Mouse (Mus musculus) MEL (cell line): ENCODE measurements around the gene Atxn2l. TPM values are rescaled to one million over a fixed set of nuclear protein-coding genes. Genes with fewer than 3 reads are reported as not detected.

Experiments used
- DNase-seq: peaks from one replicate; pipeline ENCODE4 v3.0.0; 2011; ENCODE audit warnings: low read depth, low spot score
- H3K27ac ChIP-seq: 2 replicates; pipeline ENCODE4 v1.5.1; 2012; ENCODE audit warnings: low read depth, mild to moderate bottlenecking, control low read depth, low read length, moderate library complexity; ENCODE audit not compliant: control insufficient read depth
- H3K27me3 ChIP-seq, 2 experiments: fragments of 150-350 bp in 1 of 2; sonication (generic) in 1 of 2; 2 replicates each; pipeline ENCODE4 v1.6.1; 2012; ENCODE audit warnings: low read length in 2 of 2, mild to moderate bottlenecking in 2 of 2, improper control_type of control experiment in 1 of 2, moderate library complexity in 1 of 2; ENCODE audit not compliant: insufficient read depth in 2 of 2, control insufficient read depth in 1 of 2
- H3K36me3 ChIP-seq, 2 experiments: 2 replicates each; pipeline ENCODE4 v1.6.1; 2012 to 2014; ENCODE audit warnings: low read length in 2 of 2, improper control_type of control experiment in 1 of 2, inconsistent platforms in 1 of 2, mild to moderate bottlenecking in 1 of 2; ENCODE audit not compliant: insufficient read depth in 2 of 2, control insufficient read depth in 1 of 2
- H3K4me1 ChIP-seq, 2 experiments: fragments of 150-350 bp in 1 of 2; sonication (generic) in 1 of 2; 2 replicates each; pipeline ENCODE4 v1.6.1; 2012; ENCODE audit warnings: low read length in 2 of 2, improper control_type of control experiment in 1 of 2, mild to moderate bottlenecking in 1 of 2; ENCODE audit not compliant: insufficient read depth in 2 of 2, control insufficient read depth in 1 of 2
- H3K4me3 ChIP-seq, 2 experiments: fragments of 150-350 bp in 1 of 2; sonication (generic) in 1 of 2; 2 replicates each; pipeline ENCODE4 v1.5.1; 2012; ENCODE audit warnings: low read depth in 2 of 2, low read length in 2 of 2, mild to moderate bottlenecking in 2 of 2, moderate library complexity in 2 of 2, control low read depth in 1 of 2, improper control_type of control experiment in 1 of 2; ENCODE audit not compliant: control insufficient read depth in 1 of 2, insufficient read depth in 1 of 2
- H3K79me2 ChIP-seq: 2 replicates; pipeline ENCODE4 v1.6.1; 2012; ENCODE audit warnings: mild to moderate bottlenecking, low read length, moderate library complexity; ENCODE audit not compliant: control insufficient read depth, poor library complexity, insufficient read depth
- H3K9ac ChIP-seq: 2 replicates; pipeline ENCODE4 v1.6.1; 2012; ENCODE audit warnings: low read depth, mild to moderate bottlenecking, control low read depth, low read length, moderate library complexity; ENCODE audit not compliant: control insufficient read depth, poor library complexity, severe bottlenecking
- H3K9me3 ChIP-seq: fragments of 150-350 bp; sonication (generic); replicated peaks from 2 replicates; pipeline ENCODE4 v1.6.1; 2012; ENCODE audit warnings: mild to moderate bottlenecking, low read length, improper control_type of control experiment, moderate library complexity; ENCODE audit not compliant: insufficient read depth
- CHD1 ChIP-seq: IDR thresholded peaks from 2 replicates; pipeline ENCODE4 v1.6.1; 2012; ENCODE audit warnings: low read depth, mild to moderate bottlenecking, inconsistent platforms, low read length, improper control_type of control experiment
- CTCF ChIP-seq, 3 experiments: IDR thresholded peaks in 2 of 3; conservative IDR thresholded peaks in 1 of 3; 2 replicates each; pipeline ENCODE4 v1.5.1; 2011 to 2012; ENCODE audit warnings: low read length in 3 of 3, low read depth in 2 of 3, mild to moderate bottlenecking in 2 of 3, improper control_type of control experiment in 1 of 3, inconsistent platforms in 1 of 3, mixed read lengths in 1 of 3, moderate library complexity in 1 of 3; ENCODE audit not compliant: control insufficient read depth in 1 of 3, insufficient read depth in 1 of 3, poor library complexity in 1 of 3, severe bottlenecking in 1 of 3
- E2F4 ChIP-seq: IDR thresholded peaks from 2 replicates; pipeline ENCODE4 v1.6.1; 2011; ENCODE audit warnings: low read depth, low read length, improper control_type of control experiment, borderline replicate concordance
- ETS1 ChIP-seq: IDR thresholded peaks from 2 replicates; pipeline ENCODE4 v1.6.1; 2012; ENCODE audit warnings: low read depth, mild to moderate bottlenecking, inconsistent platforms, low read length, improper control_type of control experiment, moderate library complexity
- GABPA ChIP-seq: IDR thresholded peaks from 2 replicates; pipeline ENCODE4 v1.6.1; 2012; ENCODE audit warnings: low read depth, mild to moderate bottlenecking, inconsistent platforms, low read length, improper control_type of control experiment, moderate library complexity
- HCFC1 ChIP-seq: IDR thresholded peaks from 2 replicates; pipeline ENCODE4 v1.6.1; 2012; ENCODE audit warnings: low read depth, mild to moderate bottlenecking, inconsistent platforms, low read length, improper control_type of control experiment, moderate library complexity
- JUND ChIP-seq: IDR thresholded peaks from 2 replicates; pipeline ENCODE4 v1.6.1; 2011; ENCODE audit warnings: low read depth, mild to moderate bottlenecking, improper control_type of control experiment, low read length
- MAX ChIP-seq: IDR thresholded peaks from 2 replicates; pipeline ENCODE4 v1.6.1; 2011; ENCODE audit warnings: low read length, improper control_type of control experiment
- MAZ ChIP-seq: IDR thresholded peaks from 2 replicates; pipeline ENCODE4 v1.6.1; 2012; ENCODE audit warnings: low read depth, mild to moderate bottlenecking, inconsistent platforms, low read length, improper control_type of control experiment
- MXI1 ChIP-seq: IDR thresholded peaks from 2 replicates; pipeline ENCODE4 v1.6.1; 2011; ENCODE audit warnings: mild to moderate bottlenecking, low read depth, low read length, improper control_type of control experiment
- NELFE ChIP-seq: IDR thresholded peaks from 2 replicates; pipeline ENCODE4 v1.6.1; 2011; ENCODE audit warnings: low read depth, low read length, improper control_type of control experiment
- POLR2A ChIP-seq, 2 experiments: IDR thresholded peaks; 2 replicates each; pipeline ENCODE4 v1.6.1; 2011 to 2012; ENCODE audit warnings: low read length in 2 of 2, mild to moderate bottlenecking in 2 of 2, control low read depth in 1 of 2, improper control_type of control experiment in 1 of 2, low read depth in 1 of 2, moderate library complexity in 1 of 2; ENCODE audit not compliant: control insufficient read depth in 1 of 2, insufficient read depth in 1 of 2, poor library complexity in 1 of 2
- POLR2AphosphoS2 ChIP-seq: IDR thresholded peaks from 2 replicates; pipeline ENCODE4 v1.6.1; 2011; ENCODE audit warnings: low read length, improper control_type of control experiment
- RAD21 ChIP-seq: IDR thresholded peaks from 2 replicates; pipeline ENCODE4 v1.6.1; 2011; ENCODE audit warnings: mild to moderate bottlenecking, low read depth, low read length, improper control_type of control experiment
- SIN3A ChIP-seq: IDR thresholded peaks from 2 replicates; pipeline ENCODE4 v1.6.1; 2012; ENCODE audit warnings: low read length, improper control_type of control experiment, inconsistent platforms
- SMC3 ChIP-seq: IDR thresholded peaks from 2 replicates; pipeline ENCODE4 v1.6.1; 2011; ENCODE audit warnings: low read depth, low read length, improper control_type of control experiment
- TBP ChIP-seq: IDR thresholded peaks from 2 replicates; pipeline ENCODE4 v1.8.0; 2011; ENCODE audit warnings: low read depth, low read length, improper control_type of control experiment
- TCF12 ChIP-seq: IDR thresholded peaks from 2 replicates; pipeline ENCODE4 v1.6.1; 2014; ENCODE audit warnings: low read depth, mild to moderate bottlenecking, inconsistent platforms, low read length, improper control_type of control experiment, moderate library complexity
- USF1 ChIP-seq: IDR thresholded peaks from 2 replicates; pipeline ENCODE4 v1.6.1; 2014; ENCODE audit warnings: low read depth, mild to moderate bottlenecking, inconsistent platforms, low read length, improper control_type of control experiment, moderate library complexity
- USF2 ChIP-seq, 2 experiments: IDR thresholded peaks; 2 replicates each; pipeline ENCODE4 v1.6.1; 2011 to 2012; ENCODE audit warnings: improper control_type of control experiment in 2 of 2, low read length in 2 of 2, borderline replicate concordance in 1 of 2, inconsistent platforms in 1 of 2, low read depth in 1 of 2, mild to moderate bottlenecking in 1 of 2; ENCODE audit not compliant: insufficient read depth in 1 of 2
- ZKSCAN1 ChIP-seq: IDR thresholded peaks from 2 replicates; pipeline ENCODE4 v1.6.1; 2012; ENCODE audit warnings: low read depth, mild to moderate bottlenecking, inconsistent platforms, low read length, improper control_type of control experiment, moderate library complexity
- ZMIZ1 ChIP-seq: IDR thresholded peaks from 2 replicates; pipeline ENCODE4 v1.6.1; 2012; ENCODE audit warnings: low read depth, mild to moderate bottlenecking, inconsistent platforms, low read length, improper control_type of control experiment, moderate library complexity
- polyA plus RNA-seq, 2 experiments: library from polyadenylated mRNA; stranded (reverse) in 1 of 2; unstranded in 1 of 2; fragments of >175 nt in 1 of 2; fragments of >200 nt in 1 of 2; gene quantifications; 2 replicates each; pipeline versions ENCODE4 v1.2.1 to v1.2.4; 2012; ENCODE audit warnings: low replicate concordance in 2 of 2, low read depth in 1 of 2; ENCODE audit not compliant: insufficient read length in 2 of 2, insufficient read depth in 1 of 2, missing spikeins in 1 of 2
- total RNA-seq: library from RNA; depleted of rRNA; stranded (reverse); fragments of 300-350 nt; gene quantifications from 2 replicates; pipeline ENCODE4 v1.2.3, GENCODE M21; 2012

The Atxn2l gene
- total and polyA plus RNA-seq, 3 experiments = 40.8 to 821 (median 218) TPM

DNA sequence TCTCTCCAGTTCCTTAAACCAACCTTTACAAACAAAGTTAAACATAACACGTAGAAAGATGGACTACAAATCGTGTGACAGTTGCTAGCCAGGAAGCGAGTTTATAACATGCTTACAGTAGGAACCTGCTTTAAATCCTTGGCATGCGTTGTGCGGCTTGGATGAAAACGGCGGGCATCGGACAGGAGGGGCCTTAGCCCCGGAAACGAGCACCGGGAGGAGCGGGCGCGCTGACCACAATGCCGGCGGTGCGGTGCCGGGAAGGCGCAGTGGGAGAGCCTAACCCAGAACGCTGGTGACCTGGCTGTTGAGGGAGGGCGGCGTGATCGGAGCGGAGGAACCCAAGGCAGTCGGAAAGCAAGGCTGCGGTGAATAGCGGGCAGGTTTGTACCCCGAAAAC is 32.5 kb upstream of the Atxn2l start:
- Histone ChIP-seq H3K27ac (peak overlapping the region; percentile 5), H3K36me3 (peaks cover 0 to 9% of the 10 kb centered on the region in 2 experiments; a peak in 1 of 4 replicates), H3K27me3 (no peaks in the 10 kb centered on the region), H3K4me1 (peaks cover 0 to 8% of the 10 kb centered on the region in 2 experiments; a peak in 2 of 4 replicates), H3K9ac (peak overlapping the region; percentile 85), H3K79me2 (no peaks in the 10 kb centered on the region; the same call in 1 of the 2 replicates), H3K9me3 (no peaks in the 10 kb centered on the region), H3K4me3 (peak overlapping the region; percentile 70 to 73)
- DNase-seq = peak; percentile 65
- TF ChIP-seq HCFC1 = peak; percentile 32; the same call in 1 of the 2 replicates
- TF ChIP-seq POLR2A (IDR thresholded peaks at IDR 0.05; ENCODE audit: control insufficient read depth in 1 of 2, insufficient read depth in 1 of 2, low read depth in 1 of 2, low read length in 2 of 2, poor library complexity in 1 of 2) = peak; percentile 48 to 55; a peak in 2 of 4 replicates
- TF ChIP-seq CTCF (IDR thresholded peaks at IDR 0.05 in 2 of 3, conservative IDR thresholded peaks at IDR 0.05 in 1 of 3; ENCODE audit: control insufficient read depth in 1 of 3, insufficient read depth in 1 of 3, low read depth in 2 of 3, low read length in 3 of 3, poor library complexity in 1 of 3, severe bottlenecking in 1 of 3) = no peak
- no peak for TF ChIP-seq USF1
- no peak for TF ChIP-seq POLR2AphosphoS2
- TF ChIP-seq USF2 (IDR thresholded peaks at IDR 0.05; ENCODE audit: borderline replicate concordance in 1 of 2, insufficient read depth in 1 of 2, low read depth in 1 of 2, low read length in 2 of 2) = no peak
- 0 out of 2 replicates have a peak, but pooled peaks have one; percentile 25 for TF ChIP-seq TBP
- TF ChIP-seq RAD21 = no peak
- 0 out of 2 replicates have a peak, but pooled peaks have one; percentile 16 for TF ChIP-seq ETS1
- 0 out of 2 replicates have a peak, but pooled peaks have one; percentile 1 for TF ChIP-seq CHD1
- TF ChIP-seq E2F4 = no peak
- peak; percentile 12; the same call in 1 of the 2 replicates for TF ChIP-seq SMC3
- no peak for TF ChIP-seq ZMIZ1
- no peak for TF ChIP-seq ZKSCAN1
- no peak for TF ChIP-seq GABPA
- peak; percentile 34; the same call in 1 of the 2 replicates for TF ChIP-seq MAX
- TF ChIP-seq TCF12 = 0 out of 2 replicates have a peak, but pooled peaks have one; percentile 19
- TF ChIP-seq MXI1 = peak; percentile 30; the same call in 1 of the 2 replicates
- peak; percentile 48 for TF ChIP-seq SIN3A
- TF ChIP-seq NELFE = peak; percentile 65

DNA sequence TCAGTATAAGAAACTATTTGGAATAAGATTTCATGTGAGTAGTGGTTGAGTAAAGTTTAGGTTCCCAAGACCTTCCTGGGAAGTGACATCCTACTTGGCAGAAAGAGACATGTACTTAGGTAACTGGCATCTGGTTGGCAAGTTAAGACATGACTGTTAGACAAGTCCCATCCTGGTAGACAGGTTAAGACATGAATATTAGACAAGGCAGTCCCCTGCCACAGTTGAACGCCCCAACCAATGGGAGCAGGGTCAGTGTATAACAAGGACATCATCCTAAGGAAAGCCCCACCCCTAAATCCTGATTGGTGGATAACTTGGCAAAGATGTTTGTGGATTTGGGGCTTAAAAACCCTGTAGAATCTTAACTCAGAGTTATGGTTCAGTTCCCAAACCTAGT is 30.2 kb upstream of the Atxn2l start:
- no peak overlapping the region for H3K9ac ChIP-seq
- no peak overlapping the region for H3K4me3 ChIP-seq
- H3K4me1 ChIP-seq = peaks cover 0 to 8% of the 10 kb centered on the region in 2 experiments; a peak in 2 of 4 replicates
- no peak overlapping the region for H3K27ac ChIP-seq
- no peaks in the 10 kb centered on the region for H3K9me3 ChIP-seq
- no peaks in the 10 kb centered on the region; the same call in 1 of the 2 replicates for H3K79me2 ChIP-seq
- TF ChIP-seq JUND = no peak
- TF ChIP-seq MAZ = no peak
- no peak for TF ChIP-seq SMC3
- TF ChIP-seq CTCF (IDR thresholded peaks at IDR 0.05 in 2 of 3, conservative IDR thresholded peaks at IDR 0.05 in 1 of 3; ENCODE audit: control insufficient read depth in 1 of 3, insufficient read depth in 1 of 3, low read depth in 2 of 3, low read length in 3 of 3, poor library complexity in 1 of 3, severe bottlenecking in 1 of 3) = no peak
- DNase-seq = no peak
- peaks cover 0 to 9% of the 10 kb centered on the region in 2 experiments; a peak in 1 of 4 replicates for H3K36me3 ChIP-seq
- H3K27me3 ChIP-seq = no peaks in the 10 kb centered on the region
